Mouse (Mus musculus): ENCODE results near the gene Gm17018. TPM values are rescaled to one million over a fixed set of nuclear protein-coding genes. Genes with fewer than 3 reads are reported as not detected.

Gm17018 gene
- total and polyA plus RNA-seq, 2 experiments: 3.0 to 6.0 TPM

DNA sequence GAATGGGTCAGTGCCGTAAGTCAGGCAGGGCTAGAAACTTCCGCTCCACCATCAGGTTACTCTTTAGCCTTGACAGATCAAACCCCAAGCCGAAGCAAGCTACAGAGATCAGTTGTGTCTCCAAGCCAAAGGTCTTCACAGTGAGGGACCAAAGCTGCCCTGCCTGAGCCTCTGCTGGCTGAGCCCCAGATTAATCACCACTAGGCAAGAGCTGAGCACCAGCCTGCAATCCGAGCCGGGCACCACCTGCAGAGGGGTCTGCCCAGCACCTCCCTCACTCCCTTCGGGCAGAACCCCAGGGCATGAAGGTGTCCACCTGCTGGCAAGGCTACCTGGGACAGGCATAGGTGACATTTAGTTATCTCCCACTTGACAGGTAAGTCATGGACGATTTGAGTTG, 60.6 kb downstream of the Gm17018 start:
- WGBS: 83% methylated on average over 7 of the region's 7 CpGs
- DNase-seq (ENCODE audit: extremely low read depth, low read depth, low spot score): no peak
- Histone ChIP-seq H3K4me1 (ENCODE audit: control insufficient read depth, insufficient read depth, low read length) (no peaks in the 10 kb centered on the region), H3K27me3 (ENCODE audit: control insufficient read depth, insufficient read depth, low read length) (no peaks in the 10 kb centered on the region), H3K27ac (replicated peaks; ENCODE audit: insufficient read depth, low read depth, low read length) (no peak overlapping the region), H3K9ac (ENCODE audit: low read depth, low read length) (no peak overlapping the region), H3K36me3 (ENCODE audit: control insufficient read depth, insufficient read depth, low read length) (peaks cover 7% of the 10 kb centered on the region; the same call in 1 of the 2 replicates), H3K79me2 (ENCODE audit: control insufficient read depth, insufficient read depth, low read length) (no peaks in the 10 kb centered on the region), H3K4me3 (ENCODE audit: insufficient read depth, low read depth, low read length) (no peak overlapping the region)
- TF ChIP-seq CTCF (IDR thresholded peaks at IDR 0.05; ENCODE audit: low read depth, low read length): no peak
- no peak for TF ChIP-seq POLR2A (IDR thresholded peaks at IDR 0.05; ENCODE audit: extremely low read depth, insufficient read depth, low read length)

DNA sequence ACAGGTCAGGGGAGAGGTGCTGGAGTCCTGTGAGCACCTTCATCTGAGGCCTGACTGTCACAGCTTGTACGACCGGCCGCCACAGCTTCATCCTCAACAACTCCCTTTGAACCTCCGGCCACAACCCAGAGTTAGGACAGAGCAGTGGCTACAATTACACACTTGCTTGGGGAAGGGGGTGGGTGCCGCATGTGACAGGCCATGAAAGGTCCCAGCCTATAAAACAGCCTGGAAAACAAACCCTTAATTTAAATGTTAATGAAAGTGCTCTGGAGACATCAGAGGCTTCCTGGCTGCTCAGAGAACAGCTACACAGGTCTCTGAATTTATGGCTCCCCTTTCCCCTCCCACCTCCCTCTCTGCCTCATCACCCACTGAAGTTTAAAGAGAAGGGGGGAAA, 61.7 kb downstream of the Gm17018 start:
- no peak for DNase-seq (ENCODE audit: extremely low read depth, low read depth, low spot score)
- no peak overlapping the region for H3K9ac ChIP-seq (ENCODE audit: low read depth, low read length)
- WGBS: 97% methylated on average over 5 of the region's 5 CpGs
- H3K4me1 ChIP-seq (ENCODE audit: control insufficient read depth, insufficient read depth, low read length): no peaks in the 10 kb centered on the region
- H3K4me3 ChIP-seq (ENCODE audit: insufficient read depth, low read depth, low read length): no peak overlapping the region
- no peak overlapping the region for H3K27ac ChIP-seq (replicated peaks; ENCODE audit: insufficient read depth, low read depth, low read length)
- no peak for TF ChIP-seq POLR2A (IDR thresholded peaks at IDR 0.05; ENCODE audit: extremely low read depth, insufficient read depth, low read length)
- TF ChIP-seq CTCF (IDR thresholded peaks at IDR 0.05; ENCODE audit: low read depth, low read length): no peak
- H3K36me3 ChIP-seq (ENCODE audit: control insufficient read depth, insufficient read depth, low read length): peaks cover 9% of the 10 kb centered on the region; the same call in 1 of the 2 replicates
- no peaks in the 10 kb centered on the region for H3K79me2 ChIP-seq (ENCODE audit: control insufficient read depth, insufficient read depth, low read length)
- no peaks in the 10 kb centered on the region for H3K27me3 ChIP-seq (ENCODE audit: control insufficient read depth, insufficient read depth, low read length)

GRCm38 (mm10) chr19:45623710-45624109, 63.3 kb downstream of the Gm17018 start:
- 85% methylated on average over 4 of the region's 4 CpGs for WGBS
- TF ChIP-seq CTCF (IDR thresholded peaks at IDR 0.05; ENCODE audit: low read depth, low read length) (no peak), POLR2A (IDR thresholded peaks at IDR 0.05; ENCODE audit: extremely low read depth, insufficient read depth, low read length) (no peak)

DNA sequence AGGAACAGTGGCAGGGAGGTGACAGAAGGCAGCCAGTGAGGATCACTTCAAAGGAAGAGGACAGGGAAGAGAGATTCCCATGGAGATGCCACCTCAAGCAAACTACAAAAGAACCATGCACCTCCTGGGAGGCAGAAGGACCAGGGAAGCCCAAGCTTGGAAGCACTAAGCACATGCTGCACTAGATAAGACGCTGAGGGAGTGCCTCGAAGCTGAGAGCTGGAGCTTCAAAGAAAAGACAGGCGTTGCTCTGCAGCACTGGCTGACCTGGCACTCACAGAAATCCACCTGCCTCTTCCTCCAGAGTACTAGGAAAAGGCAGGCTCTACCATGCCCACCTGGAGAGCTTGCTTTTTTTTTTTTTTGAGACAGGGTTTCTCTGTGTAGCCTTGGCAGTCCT, 66.6 kb downstream of the Gm17018 start:
- DNase-seq (ENCODE audit: extremely low read depth, low read depth, low spot score): no peak
- H3K27me3 ChIP-seq (ENCODE audit: control insufficient read depth, insufficient read depth, low read length): no peaks in the 10 kb centered on the region
- H3K27ac ChIP-seq (replicated peaks; ENCODE audit: insufficient read depth, low read depth, low read length): no peak overlapping the region
- TF ChIP-seq POLR2A (IDR thresholded peaks at IDR 0.05; ENCODE audit: extremely low read depth, insufficient read depth, low read length) (no peak), CTCF (IDR thresholded peaks at IDR 0.05; ENCODE audit: low read depth, low read length) (no peak)
- WGBS: 75% methylated on average over 3 of the region's 3 CpGs
- no peaks in the 10 kb centered on the region for H3K79me2 ChIP-seq (ENCODE audit: control insufficient read depth, insufficient read depth, low read length)
- H3K4me3 ChIP-seq (ENCODE audit: insufficient read depth, low read depth, low read length): no peak overlapping the region
- no peaks in the 10 kb centered on the region for H3K4me1 ChIP-seq (ENCODE audit: control insufficient read depth, insufficient read depth, low read length)
- peaks cover 17% of the 10 kb centered on the region for H3K36me3 ChIP-seq (ENCODE audit: control insufficient read depth, insufficient read depth, low read length)
- H3K9ac ChIP-seq (ENCODE audit: low read depth, low read length): no peak overlapping the region

More at GRCm38 (mm10) chr19:45623710-45624109, 63.3 kb downstream of the Gm17018 start:
- Histone ChIP-seq H3K36me3 (ENCODE audit: control insufficient read depth, insufficient read depth, low read length) (peaks cover 9% of the 10 kb centered on the region; the same call in 1 of the 2 replicates), H3K27ac (replicated peaks; ENCODE audit: insufficient read depth, low read depth, low read length) (no peak overlapping the region), H3K4me3 (ENCODE audit: insufficient read depth, low read depth, low read length) (no peak overlapping the region), H3K79me2 (ENCODE audit: control insufficient read depth, insufficient read depth, low read length) (no peaks in the 10 kb centered on the region), H3K27me3 (ENCODE audit: control insufficient read depth, insufficient read depth, low read length) (no peaks in the 10 kb centered on the region), H3K4me1 (ENCODE audit: control insufficient read depth, insufficient read depth, low read length) (no peaks in the 10 kb centered on the region), H3K9ac (ENCODE audit: low read depth, low read length) (no peak overlapping the region)
- no peak for DNase-seq (ENCODE audit: extremely low read depth, low read depth, low spot score)

GRCm38 (mm10) chr19:45628649-45629048, 68.2 kb downstream of the Gm17018 start:
- H3K27ac ChIP-seq (replicated peaks; ENCODE audit: insufficient read depth, low read depth, low read length): no peak overlapping the region
- TF ChIP-seq POLR2A (IDR thresholded peaks at IDR 0.05; ENCODE audit: extremely low read depth, insufficient read depth, low read length) (no peak), CTCF (IDR thresholded peaks at IDR 0.05; ENCODE audit: low read depth, low read length) (no peak)
- 95% methylated on average over 6 of the region's 6 CpGs for WGBS
- no peak overlapping the region for H3K9ac ChIP-seq (ENCODE audit: low read depth, low read length)
- peaks cover 26% of the 10 kb centered on the region for H3K36me3 ChIP-seq (ENCODE audit: control insufficient read depth, insufficient read depth, low read length)
- no peak overlapping the region for H3K4me3 ChIP-seq (ENCODE audit: insufficient read depth, low read depth, low read length)
- no peaks in the 10 kb centered on the region for H3K79me2 ChIP-seq (ENCODE audit: control insufficient read depth, insufficient read depth, low read length)
- DNase-seq (ENCODE audit: extremely low read depth, low read depth, low spot score): no peak
- H3K4me1 ChIP-seq (ENCODE audit: control insufficient read depth, insufficient read depth, low read length): no peaks in the 10 kb centered on the region
- H3K27me3 ChIP-seq (ENCODE audit: control insufficient read depth, insufficient read depth, low read length): no peaks in the 10 kb centered on the region

GRCm38 (mm10) chr19:45629219-45629618, 68.8 kb downstream of the Gm17018 start:
- H3K27me3 ChIP-seq (ENCODE audit: control insufficient read depth, insufficient read depth, low read length): no peaks in the 10 kb centered on the region
- TF ChIP-seq POLR2A (IDR thresholded peaks at IDR 0.05; ENCODE audit: extremely low read depth, insufficient read depth, low read length) (no peak), CTCF (IDR thresholded peaks at IDR 0.05; ENCODE audit: low read depth, low read length) (no peak)
- peaks cover 26% of the 10 kb centered on the region for H3K36me3 ChIP-seq (ENCODE audit: control insufficient read depth, insufficient read depth, low read length)
- no peaks in the 10 kb centered on the region for H3K4me1 ChIP-seq (ENCODE audit: control insufficient read depth, insufficient read depth, low read length)
- no peak overlapping the region for H3K9ac ChIP-seq (ENCODE audit: low read depth, low read length)
- no peak for DNase-seq (ENCODE audit: extremely low read depth, low read depth, low spot score)
- no peak overlapping the region for H3K27ac ChIP-seq (replicated peaks; ENCODE audit: insufficient read depth, low read depth, low read length)
- WGBS: 95% methylated on average over 3 of the region's 3 CpGs
- H3K4me3 ChIP-seq (ENCODE audit: insufficient read depth, low read depth, low read length): no peak overlapping the region
- H3K79me2 ChIP-seq (ENCODE audit: control insufficient read depth, insufficient read depth, low read length): no peaks in the 10 kb centered on the region

Other genes with a start within 250 kb of the Gm17018 start
- 10.9 and 12.6 TPM in 2 replicates for gene Btrc, start 196.9 kb upstream of the Gm17018 start, total RNA-seq (2014; rRNA removed)
- 7.1 and 7.8 TPM in 2 replicates for gene Btrc, start 196.9 kb upstream of the Gm17018 start, polyA plus RNA-seq (2012; rRNA removed)
- gene Poll, start 84 bp upstream of the Gm17018 start, total RNA-seq (2014; rRNA removed): 6.1 TPM in 2 replicates
- gene Poll, start 84 bp upstream of the Gm17018 start, polyA plus RNA-seq (2012; rRNA removed): 7.1 and 7.3 TPM in 2 replicates
- gene Fbxw4, start 99.7 kb downstream of the Gm17018 start, total RNA-seq (2014; rRNA removed): 10.0 and 14.6 TPM in 2 replicates
- gene Fbxw4, start 99.7 kb downstream of the Gm17018 start, polyA plus RNA-seq (2012; rRNA removed): 41.5 and 44.6 TPM in 2 replicates
- gene Fgf8, start 182.3 kb downstream of the Gm17018 start, total RNA-seq (2014; rRNA removed): not detected in 2 replicates
- not detected in 2 replicates for gene Fgf8, start 182.3 kb downstream of the Gm17018 start, polyA plus RNA-seq (2012; rRNA removed)
- 23.0 and 29.1 TPM in 2 replicates for gene Npm3, start 189.0 kb downstream of the Gm17018 start, total RNA-seq (2014; rRNA removed)
- gene Npm3, start 189.0 kb downstream of the Gm17018 start, polyA plus RNA-seq (2012; rRNA removed): 31.7 and 32.2 TPM in 2 replicates
- 44.3 and 51.1 TPM in 2 replicates for gene Mgea5, start 223.2 kb downstream of the Gm17018 start, total RNA-seq (2014; rRNA removed)
- 9.4 and 11.1 TPM in 2 replicates for gene Mgea5, start 223.2 kb downstream of the Gm17018 start, polyA plus RNA-seq (2012; rRNA removed)

Measured in liver, adult 2 months (tissue).